Mouse (Mus musculus) cortical plate, adult 2 months (tissue): ENCODE measurements around the gene Ncoa3.

Source experiments
- CTCF ChIP-seq: fragments of 200-500 bp; IDR thresholded peaks from 2 replicates; pipeline ENCODE4 v1.5.1; 2011; ENCODE audit warnings: mild to moderate bottlenecking, control low read depth, low read length; ENCODE audit not compliant: insufficient read depth; ENCODE audit errors: extremely low read depth
- POLR2A ChIP-seq: fragments of 200-500 bp; IDR thresholded peaks from 2 replicates; pipeline ENCODE4 v1.6.1; 2011; ENCODE audit warnings: mild to moderate bottlenecking, low read length, control low read depth; ENCODE audit not compliant: insufficient read depth; ENCODE audit errors: extremely low read depth

GRCm38 (mm10) chr2:166079231-166079630, 86.8 kb downstream of the Ncoa3 start:
- TF ChIP-seq POLR2A (no peak), CTCF (no peak)
